Mouse (Mus musculus) cerebral cortex, adult 2 months (tissue): ENCODE measurements around the gene Lrrc19.

Source experiments
- WGBS: fragments of 180-500 bp; shearing (Covaris S2); methylation state at CpG from one replicate; pipeline ENCODE4 v1.1.7; 2018; 5-methylcytosine and 5-hydroxymethylcytosine counted together

The Lrrc19 gene

GRCm38 (mm10) chr4:94649920-94650319 lies at the start of gene Lrrc19:
Gene Lrrc19 (minus strand): TSS chr4:94650144.
- WGBS, result 92% methylated on average over 3 of the region's 3 CpGs

DNA sequence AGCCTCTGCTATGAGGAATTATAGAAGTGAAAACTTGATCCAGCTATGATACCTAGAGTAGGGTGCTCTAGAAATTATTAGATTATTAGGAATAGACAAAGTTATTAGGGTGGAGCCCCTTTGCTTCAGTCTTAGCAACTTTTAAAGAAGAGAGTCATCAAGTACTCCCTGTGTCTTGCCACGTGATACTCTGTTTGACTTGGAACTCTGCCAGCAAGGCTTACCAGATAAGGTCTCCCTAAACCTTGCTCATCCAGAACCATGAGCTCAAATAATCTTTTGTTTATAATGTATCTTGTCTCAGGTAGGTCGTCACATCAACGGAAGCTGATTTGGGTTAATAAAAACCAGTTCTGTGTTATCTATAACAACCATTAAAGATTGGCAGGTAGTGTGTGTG lies 46.4 kb upstream of the Lrrc19 start:
- WGBS, result 77% methylated on average over 3 of the region's 3 CpGs

DNA sequence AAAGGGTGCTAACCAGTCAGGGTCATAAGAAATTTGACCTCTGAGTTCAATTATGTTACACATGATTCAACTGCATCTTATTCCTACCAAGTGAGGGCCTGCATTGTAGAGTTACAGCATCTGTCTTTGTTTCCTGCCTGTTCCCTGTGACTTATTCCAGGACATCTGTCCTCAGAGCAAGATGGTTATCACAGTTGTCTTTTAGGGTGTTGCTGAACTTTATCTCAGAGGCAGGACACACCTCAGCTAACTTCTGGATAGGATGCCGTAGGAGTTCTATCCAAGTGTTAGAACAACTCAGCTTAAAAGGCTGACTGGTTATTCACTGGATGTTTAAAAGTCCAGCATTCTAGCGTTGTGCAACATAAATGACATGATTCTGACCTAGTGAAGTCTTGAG lies 42.2 kb upstream of the Lrrc19 start:
- WGBS, result 88% methylated on average over 2 of the region's 2 CpGs

DNA sequence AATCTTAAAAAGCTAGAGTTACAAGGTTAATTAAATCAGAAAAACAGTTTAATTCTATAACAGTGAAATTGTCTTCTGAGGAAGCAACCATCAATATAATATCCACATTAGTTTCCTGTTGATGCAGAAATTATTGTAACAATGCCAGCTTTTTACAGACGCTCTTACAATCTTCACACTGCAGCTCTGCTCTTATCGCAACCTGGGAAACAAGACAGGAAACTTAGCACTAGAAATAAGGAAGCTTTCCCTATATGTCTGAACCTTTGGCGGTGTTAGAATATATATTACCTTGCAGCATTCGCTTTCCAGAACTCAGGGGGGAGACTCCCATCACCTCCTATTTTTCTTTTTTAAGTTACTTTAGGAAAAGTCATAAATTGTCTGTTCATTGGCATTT lies 41.1 kb upstream of the Lrrc19 start:
- WGBS, result 80% methylated on average over 4 of the region's 4 CpGs

GRCm38 (mm10) chr4:94689804-94690203 lies 39.9 kb upstream of the Lrrc19 start:
- 84% methylated on average over 2 of the region's 2 CpGs for WGBS

DNA sequence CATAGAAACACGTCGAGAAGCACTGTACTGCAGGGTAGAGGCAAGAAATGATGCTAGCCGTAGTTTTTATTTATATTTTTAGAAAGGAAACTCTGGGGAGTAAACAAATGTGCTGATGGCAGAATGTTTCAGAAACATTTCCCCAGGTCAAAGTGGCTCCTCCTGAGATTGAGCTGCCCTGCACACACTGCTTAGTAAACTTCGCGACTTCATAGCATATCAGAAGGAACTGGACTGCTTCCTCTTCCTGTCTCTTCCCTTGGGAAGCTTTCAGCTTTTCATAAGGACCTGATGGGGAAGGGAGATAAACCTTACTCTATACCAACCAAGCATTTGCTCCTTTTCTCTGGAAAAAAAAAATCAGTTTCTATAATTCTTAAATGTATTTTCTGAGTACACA lies 33.4 kb upstream of the Lrrc19 start:
- 78% methylated on average over 5 of the region's 5 CpGs for WGBS

DNA sequence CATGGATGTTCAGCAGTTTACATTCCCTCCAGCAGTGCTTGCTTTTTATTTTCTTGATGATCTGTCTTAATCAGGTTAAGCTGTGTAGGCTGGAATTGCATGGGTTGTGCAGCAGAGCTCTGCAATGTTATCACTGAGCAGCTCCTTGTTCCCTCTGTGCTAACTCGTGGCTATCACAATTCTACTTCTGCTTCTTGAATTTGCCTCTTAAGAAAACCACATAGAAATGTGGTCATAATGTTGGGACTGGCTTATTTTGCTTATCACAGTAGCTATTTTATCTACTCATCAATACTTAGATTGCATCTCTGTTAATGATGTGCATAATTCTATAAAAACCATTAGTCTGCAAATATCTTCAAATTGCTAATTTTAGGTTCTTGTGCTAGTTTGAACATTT lies 32.1 kb upstream of the Lrrc19 start:
- 59% methylated on average over 1 of the region's 1 CpGs for WGBS

DNA sequence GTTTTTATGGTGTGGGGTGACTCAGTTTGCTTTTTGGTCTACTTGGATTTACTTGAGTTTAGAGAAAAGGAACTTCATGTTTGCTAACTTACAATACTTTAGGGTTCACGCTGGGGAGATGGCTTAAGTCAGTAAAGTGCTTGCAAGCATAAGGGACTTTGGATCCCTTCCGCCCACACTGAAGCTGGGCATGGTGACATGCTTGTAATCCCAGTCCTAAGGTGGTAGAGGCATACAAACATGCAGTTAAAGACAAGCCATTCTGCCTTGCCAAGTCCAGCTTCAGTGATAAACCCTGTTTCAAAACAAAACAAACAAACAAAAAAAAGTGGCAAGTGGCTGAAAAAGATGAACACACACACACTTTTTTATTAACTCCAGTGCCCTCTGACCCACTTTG lies 31.2 kb upstream of the Lrrc19 start:
- WGBS, result 96% methylated on average over 2 of the region's 2 CpGs

DNA sequence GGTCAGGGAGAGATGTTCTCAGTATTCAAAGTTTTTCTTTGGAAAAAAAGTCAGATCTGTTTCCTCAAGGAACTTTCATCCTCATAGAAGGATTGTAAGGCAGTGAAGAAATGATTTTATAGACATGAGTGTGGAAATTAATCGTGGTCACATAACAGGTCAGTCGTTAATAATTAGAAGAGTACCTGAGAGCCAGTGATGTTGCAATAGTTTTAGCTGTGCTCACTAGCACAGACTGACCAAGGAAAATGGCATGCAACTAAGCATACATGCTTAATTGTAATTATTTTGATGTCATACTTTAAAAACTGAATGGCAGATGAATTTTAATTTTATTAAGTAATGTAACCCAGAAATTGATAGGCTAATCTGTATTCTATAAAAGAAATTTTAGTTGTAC lies 30.7 kb upstream of the Lrrc19 start:
- 87% methylated on average over 2 of the region's 2 CpGs for WGBS

GRCm38 (mm10) chr4:94669718-94670117 lies 19.8 kb upstream of the Lrrc19 start:
- 51% methylated on average over 1 of the region's 1 CpGs for WGBS

- 97% methylated on average over 5 of the region's 5 CpGs for WGBS
Measured at GRCm38 (mm10) chr4:94650426-94651175, 657 bp upstream of the Lrrc19 start.

DNA sequence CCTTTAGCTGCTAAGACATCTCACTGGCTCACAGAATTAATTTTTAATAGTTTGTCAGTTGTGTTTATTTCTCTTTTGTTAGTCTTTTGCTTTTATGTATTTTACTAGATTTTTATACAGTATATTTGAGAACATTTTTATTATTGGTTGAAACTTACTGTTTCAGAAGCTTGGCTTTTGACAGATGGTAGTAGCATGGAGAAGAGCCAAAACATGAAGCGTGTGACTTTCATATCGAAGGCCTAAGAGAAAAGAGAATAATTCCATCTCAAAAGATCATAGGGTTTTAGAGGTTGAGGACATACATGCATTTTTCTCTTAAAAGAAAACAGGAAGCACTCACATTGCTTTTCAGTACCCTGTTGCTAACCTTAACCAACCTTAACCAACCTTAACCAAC lies 6.8 kb downstream of the Lrrc19 start:
- WGBS, result 55% methylated on average over 2 of the region's 2 CpGs

GRCm38 (mm10) chr4:94620077-94620476 lies 29.9 kb downstream of the Lrrc19 start:
- WGBS, result 73% methylated on average over 2 of the region's 2 CpGs

GRCm38 (mm10) chr4:94614627-94615006 lies 35.3 kb downstream of the Lrrc19 start:
- WGBS, result under 1% methylated on average over 18 of the region's 18 CpGs

DNA sequence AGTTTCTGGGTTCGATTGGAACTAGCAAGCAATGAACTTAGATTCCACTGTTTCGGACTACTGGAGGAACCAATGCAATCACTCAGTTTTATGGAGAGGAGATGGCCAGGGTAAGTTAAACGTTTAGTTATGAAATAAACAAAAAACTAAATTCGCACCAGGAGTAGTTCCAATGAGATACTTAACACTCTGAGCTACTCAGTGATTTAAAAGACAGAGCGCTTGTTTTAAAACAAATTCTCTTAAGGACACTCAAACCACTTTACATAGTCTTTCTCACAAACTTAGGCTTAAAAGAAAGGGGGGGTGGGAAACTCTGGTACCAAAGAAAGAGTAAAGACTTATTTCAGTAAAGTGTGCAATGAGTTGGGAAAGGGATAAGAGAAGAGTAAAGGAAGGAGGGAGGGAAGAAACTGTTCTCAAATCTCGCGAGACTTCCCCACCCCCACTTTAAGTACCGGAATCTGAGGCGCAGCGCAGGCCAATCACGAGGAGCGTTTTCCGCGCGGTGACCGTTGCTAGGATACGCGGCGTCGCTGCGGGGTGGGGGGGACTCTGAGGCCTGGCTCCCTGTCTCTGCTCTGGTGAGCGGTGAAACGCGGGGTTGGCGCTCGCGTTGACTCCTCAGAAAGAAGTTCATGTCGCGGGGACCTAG lies 35.8 kb downstream of the Lrrc19 start, which contains the start of gene Ift74:
Ift74 (plus strand) TSS at position 520 of the 655 bp plus-strand sequence.
- 1% methylated on average over 29 of the region's 29 CpGs for WGBS

DNA sequence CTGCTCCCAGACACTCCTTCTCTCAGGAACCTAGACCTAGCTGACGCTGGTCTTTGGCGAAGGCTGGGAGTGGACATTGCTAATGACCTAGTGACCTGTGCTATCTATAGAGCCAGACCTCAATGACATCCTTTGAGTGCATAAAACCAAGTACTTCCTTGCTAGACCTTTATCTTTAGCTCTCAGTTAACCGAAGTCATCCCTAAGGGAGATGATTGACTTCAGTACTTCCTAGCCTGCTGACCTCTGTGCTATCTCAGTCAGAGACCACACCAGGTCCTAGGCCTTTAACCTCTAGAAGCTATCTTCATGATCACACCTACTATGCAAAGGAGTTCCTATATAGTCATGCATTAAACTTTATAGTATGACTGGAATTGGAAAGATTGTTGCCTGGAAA lies 39.6 kb downstream of the Lrrc19 start:
- WGBS, result 73% methylated on average over 3 of the region's 3 CpGs

- WGBS, result 90% methylated on average over 2 of the region's 2 CpGs
Measured at GRCm38 (mm10) chr4:94605591-94605990, 44.4 kb downstream of the Lrrc19 start.

- 95% methylated on average over 2 of the region's 2 CpGs for WGBS
Measured at GRCm38 (mm10) chr4:94604452-94605019, 45.4 kb downstream of the Lrrc19 start.

DNA sequence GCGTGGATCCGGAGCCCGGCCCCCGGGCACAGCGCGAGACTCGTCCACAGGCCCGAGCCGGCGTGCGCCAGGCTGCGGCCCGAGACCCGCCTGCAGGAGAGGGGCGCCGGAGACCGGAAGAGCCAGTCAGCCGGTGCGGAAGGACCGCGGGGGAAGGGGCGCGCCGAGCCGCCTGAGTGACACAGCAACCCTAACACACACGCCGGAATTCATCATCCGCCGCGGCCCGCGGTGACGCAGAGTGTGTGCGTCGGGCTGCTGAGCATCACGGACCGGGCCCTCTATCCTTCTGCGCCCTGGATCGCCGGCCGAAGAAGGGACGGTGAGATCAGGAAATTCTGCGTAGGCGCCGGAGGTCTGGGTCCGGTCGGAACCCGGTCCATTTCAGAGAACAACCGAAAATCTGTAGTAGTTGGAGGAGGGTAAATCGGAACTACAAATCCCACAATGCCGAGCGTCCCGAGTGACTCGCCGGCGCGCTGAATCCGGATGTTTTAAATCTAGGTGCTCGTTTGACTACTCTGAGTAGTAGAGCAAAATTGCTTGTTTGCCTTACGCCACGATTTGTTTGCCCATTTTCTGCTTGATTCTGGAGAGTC lies 46.8 kb downstream of the Lrrc19 start, which contains the start of gene Plaa:
Plaa (minus strand) TSS at position 214 of the 599 bp plus-strand sequence.
- under 1% methylated on average over 61 of the region's 61 CpGs for whole genome bisulfite sequencing

DNA sequence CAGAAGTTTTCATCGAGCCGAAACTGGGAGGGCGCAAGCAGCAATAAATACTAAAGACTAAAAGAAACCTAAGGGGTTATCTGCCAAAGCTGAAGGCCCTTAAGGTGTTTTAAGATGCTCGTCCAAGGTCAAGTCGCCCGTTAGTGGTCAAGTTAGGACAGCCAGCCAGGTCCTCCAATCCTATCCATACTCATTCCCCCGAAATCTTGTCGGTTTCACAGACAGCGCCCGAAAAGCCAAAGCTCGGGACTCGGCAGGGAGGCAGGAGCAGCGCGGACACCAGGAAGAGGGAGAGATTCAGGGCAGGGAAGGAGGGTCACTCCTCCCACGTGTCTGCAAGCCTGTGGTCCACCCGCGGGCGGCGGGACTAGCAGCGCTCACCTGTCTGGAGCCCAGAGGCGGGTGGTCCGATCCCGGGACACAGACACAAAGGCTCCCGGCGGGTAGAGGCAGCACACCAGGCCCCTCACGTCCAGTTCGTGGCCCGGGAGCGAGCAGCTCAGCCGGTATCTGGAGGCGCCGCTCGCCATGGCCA lies 47.4 kb downstream of the Lrrc19 start:
- under 1% methylated on average over 33 of the region's 33 CpGs for WGBS

DNA sequence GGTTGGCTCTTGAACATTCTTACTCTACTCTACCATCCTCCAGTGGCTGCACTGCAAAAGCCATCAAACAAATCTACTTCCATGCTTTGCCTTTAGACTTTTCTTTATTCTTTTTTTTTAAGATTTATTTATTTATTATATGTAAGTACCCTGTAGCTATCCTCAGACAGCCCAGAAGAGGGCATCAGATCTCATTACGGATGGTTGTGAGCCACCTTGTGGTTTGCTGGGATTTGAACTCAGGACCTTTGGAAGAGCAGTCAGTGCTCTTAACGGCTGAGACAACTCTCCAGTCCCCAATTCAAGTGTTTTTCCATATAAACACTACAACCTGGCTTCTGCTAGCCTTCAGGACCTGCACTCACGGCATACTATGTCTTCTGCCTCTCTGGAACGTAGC lies 48.5 kb downstream of the Lrrc19 start:
- 83% methylated on average over 4 of the region's 4 CpGs for WGBS

GRCm38 (mm10) chr4:94591765-94592381 lies 58.1 kb downstream of the Lrrc19 start:
- WGBS, result 66% methylated on average over 4 of the region's 4 CpGs
